Mouse (Mus musculus) adrenal gland, postnatal 14 days (tissue): ENCODE measurements around the gene Por. TPM values are rescaled to one million over a fixed set of nuclear protein-coding genes. Genes with fewer than 3 reads are reported as not detected.

ENCODE experiments used
- DNase-seq: peaks from one replicate; pipeline ENCODE4 v3.0.0; 2021; ENCODE audit warnings: mixed read lengths
- total RNA-seq: library from RNA; stranded (reverse); gene quantifications from 2 replicates; pipeline ENCODE4 v1.2.3, GENCODE M21; 2021

The Por gene
- total RNA-seq, 1 experiment from 2014 or later: 216 TPM

GRCm38 (mm10) chr5:135656046-135656445, 13.8 kb upstream of the Por start:
- DNase-seq: peak; percentile 30

GRCm38 (mm10) chr5:135657128-135657527, 12.7 kb upstream of the Por start:
- no peak for DNase-seq

- DNase-seq: no peak
Observed at GRCm38 (mm10) chr5:135657703-135658373, 12.0 kb upstream of the Por start.

GRCm38 (mm10) chr5:135659956-135660355, 9.9 kb upstream of the Por start:
- DNase-seq: no peak

GRCm38 (mm10) chr5:135660535-135660934, 9.3 kb upstream of the Por start:
- DNase-seq: peak; percentile 29

- no peak for DNase-seq
Observed at GRCm38 (mm10) chr5:135666890-135667289, 2.9 kb upstream of the Por start.

GRCm38 (mm10) chr5:135668071-135668470, 1.8 kb upstream of the Por start:
- DNase-seq: no peak

GRCm38 (mm10) chr5:135670881-135671280, 1.0 kb downstream of the Por start:
- DNase-seq: no peak

- DNase-seq: no peak
Observed at GRCm38 (mm10) chr5:135672509-135672908, 2.7 kb downstream of the Por start.

- peak; percentile 44 for DNase-seq
Observed at GRCm38 (mm10) chr5:135672980-135673379, 3.1 kb downstream of the Por start.

GRCm38 (mm10) chr5:135674349-135674775, 4.5 kb downstream of the Por start:
- no peak for DNase-seq

- DNase-seq: peak; percentile 92
Observed at GRCm38 (mm10) chr5:135674821-135675220, 5.0 kb downstream of the Por start.

- DNase-seq: no peak
Observed at GRCm38 (mm10) chr5:135676696-135677095, 6.9 kb downstream of the Por start.

- no peak for DNase-seq
Observed at GRCm38 (mm10) chr5:135677251-135677650, 7.4 kb downstream of the Por start.

- peak; percentile 71 for DNase-seq
Observed at GRCm38 (mm10) chr5:135678481-135678880, 8.6 kb downstream of the Por start.

GRCm38 (mm10) chr5:135680967-135681545, 11.2 kb downstream of the Por start:
- DNase-seq: no peak

- DNase-seq: no peak
Observed at GRCm38 (mm10) chr5:135682009-135682408, 12.2 kb downstream of the Por start.

- peak; percentile 45 for DNase-seq
Observed at GRCm38 (mm10) chr5:135682942-135683570, 13.2 kb downstream of the Por start.

GRCm38 (mm10) chr5:135690401-135690800, 20.6 kb downstream of the Por start:
- DNase-seq: no peak

GRCm38 (mm10) chr5:135691266-135691665, 21.4 kb downstream of the Por start:
- no peak for DNase-seq

- peak; percentile 56 for DNase-seq
Observed at GRCm38 (mm10) chr5:135693281-135693853, 23.5 kb downstream of the Por start.

GRCm38 (mm10) chr5:135695277-135695721, 25.5 kb downstream of the Por start:
- peak; percentile 57 for DNase-seq

- DNase-seq: no peak
Observed at GRCm38 (mm10) chr5:135697711-135698111, 27.9 kb downstream of the Por start.
